Mouse (Mus musculus): ENCODE data around the gene Usp48. TPM values are rescaled to one million over a fixed set of nuclear protein-coding genes. Genes with fewer than 3 reads are reported as not detected.

Gene Usp48
- polyA plus RNA-seq, 1 experiment from 2014 or later = 39.5 TPM

DNA sequence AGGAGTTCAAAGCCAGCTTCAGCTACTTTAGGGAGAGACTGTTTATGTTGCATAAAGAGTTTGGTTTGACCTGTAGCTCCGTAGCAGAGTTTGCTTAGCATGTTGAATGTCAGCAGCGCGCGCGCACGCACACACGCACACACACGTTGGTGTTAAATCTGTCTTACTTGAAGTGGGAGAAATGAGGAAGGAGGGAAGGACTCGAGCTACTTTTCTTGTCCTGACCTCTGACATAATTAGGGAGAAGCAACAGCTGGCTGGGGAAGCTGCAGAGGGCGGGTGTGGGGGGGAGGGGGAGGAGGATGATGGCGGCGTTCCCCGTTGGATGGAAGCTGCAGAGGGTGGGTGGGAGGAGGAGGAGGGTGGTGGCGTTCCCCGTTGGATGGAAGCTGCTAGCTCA, 16.7 kb downstream of the Usp48 start:
- H3K9me3 ChIP-seq (ENCODE audit: control insufficient read depth, low read length) = no peaks in the 10 kb centered on the region
- ATAC-seq (ENCODE audit: insufficient number of reproducible peaks, insufficient read depth, low FRiP score, low read depth) = no peak

DNA sequence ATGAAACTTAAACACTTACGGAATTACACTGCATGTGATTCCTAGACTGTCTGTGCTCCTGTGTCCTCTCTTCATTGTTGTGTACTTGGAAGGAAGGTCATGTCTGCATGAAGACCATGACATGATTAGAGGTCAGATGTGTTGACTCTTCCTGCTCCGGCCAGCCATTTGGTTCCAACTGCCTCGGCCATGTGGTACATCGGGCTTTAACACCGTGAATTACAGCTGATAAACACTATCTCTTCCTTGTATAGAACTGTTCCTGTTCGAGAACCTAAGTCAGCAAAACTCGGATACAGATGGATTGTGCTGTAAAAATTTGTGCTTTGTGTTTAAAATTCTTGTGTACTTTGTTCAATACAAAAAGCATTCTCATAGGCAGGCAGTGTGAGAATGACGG, 29.3 kb downstream of the Usp48 start:
- H3K4me3 ChIP-seq (ENCODE audit: control insufficient read depth in 1 of 2, insufficient read depth in 1 of 2, low read depth in 1 of 2, low read length in 2 of 2) = no peak overlapping the region
- H3K27me3 ChIP-seq (ENCODE audit: control insufficient read depth, insufficient read depth, low read length) = no peaks in the 10 kb centered on the region
- H3K27ac ChIP-seq (replicated peaks in 1 of 2; ENCODE audit: control insufficient read depth in 1 of 2, insufficient read depth in 1 of 2, low read depth in 2 of 2, low read length in 2 of 2) = no peak overlapping the region
- no peaks in the 10 kb centered on the region for H3K4me1 ChIP-seq (ENCODE audit: control insufficient read depth in 2 of 2, insufficient read depth in 2 of 2, low read length in 2 of 2)
- 83% methylated on average over 8 of the region's 8 CpGs for WGBS
- ATAC-seq (ENCODE audit: insufficient number of reproducible peaks, insufficient read depth, low FRiP score, low read depth) = no peak
- no peaks in the 10 kb centered on the region for H3K9me3 ChIP-seq (ENCODE audit: control insufficient read depth, low read length)
- no peak overlapping the region for H3K9ac ChIP-seq (ENCODE audit: low read length)
- peaks cover 94% of the 10 kb centered on the region for H3K36me3 ChIP-seq (ENCODE audit: control insufficient read depth, insufficient read depth, low read length)
- no peak overlapping the region for H3K4me2 ChIP-seq (ENCODE audit: low read length)

More for the DNA sequence above, 16.7 kb downstream of the Usp48 start:
- Histone ChIP-seq H3K4me3 (ENCODE audit: control insufficient read depth in 1 of 2, insufficient read depth in 1 of 2, low read depth in 1 of 2, low read length in 2 of 2) (no peak overlapping the region), H3K27me3 (ENCODE audit: control insufficient read depth, insufficient read depth, low read length) (no peaks in the 10 kb centered on the region), H3K4me1 (ENCODE audit: control insufficient read depth in 2 of 2, insufficient read depth in 2 of 2, low read length in 2 of 2) (peaks cover 2 to 4% of the 10 kb centered on the region in 2 experiments; a peak in 2 of 4 replicates), H3K27ac (replicated peaks in 1 of 2; ENCODE audit: control insufficient read depth in 1 of 2, insufficient read depth in 1 of 2, low read depth in 2 of 2, low read length in 2 of 2) (no peak overlapping the region), H3K9ac (ENCODE audit: low read length) (no peak overlapping the region), H3K36me3 (ENCODE audit: control insufficient read depth, insufficient read depth, low read length) (peaks cover 94% of the 10 kb centered on the region), H3K4me2 (ENCODE audit: low read length) (no peak overlapping the region)
- 80% methylated on average over 15 of the region's 15 CpGs for WGBS

DNA sequence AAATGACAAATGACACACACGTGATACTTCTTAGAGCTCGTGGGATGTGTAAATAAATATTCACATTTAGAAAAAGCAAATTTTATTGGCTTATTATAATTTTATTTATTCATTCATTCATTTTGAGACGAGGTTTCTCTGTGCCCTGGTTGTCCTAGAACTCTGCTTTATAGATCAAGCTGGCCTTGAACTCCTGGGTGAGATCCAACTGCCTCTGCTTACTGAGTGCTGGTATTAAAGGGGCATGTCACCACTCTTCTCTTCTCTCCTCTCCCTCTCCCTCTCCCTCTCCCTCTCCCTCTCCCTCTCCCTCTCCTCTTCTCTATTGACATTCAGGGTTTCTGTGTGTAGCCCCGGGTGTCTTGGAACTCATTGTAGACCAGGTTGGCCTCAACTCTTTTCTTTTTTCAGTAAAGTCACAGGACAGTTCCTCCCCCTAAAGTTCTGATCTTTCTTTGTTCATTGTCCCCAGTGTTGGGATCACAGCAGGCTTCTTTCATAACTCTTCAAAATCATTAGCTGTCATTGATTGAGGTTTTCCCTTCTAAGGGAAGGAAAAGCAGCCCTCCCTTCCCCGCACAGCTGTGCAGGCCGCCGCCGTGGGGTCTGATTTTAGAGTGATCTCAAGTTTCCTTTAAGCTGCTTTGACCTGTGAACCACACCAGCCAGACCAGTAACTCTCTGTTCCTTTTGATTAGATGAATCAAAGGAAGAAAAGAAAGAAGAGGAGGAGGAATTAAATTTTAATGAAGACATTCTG, 34.1 kb downstream of the Usp48 start:
- Histone ChIP-seq H3K9me3 (ENCODE audit: control insufficient read depth, low read length) (no peaks in the 10 kb centered on the region), H3K4me2 (ENCODE audit: low read length) (no peak overlapping the region), H3K4me1 (ENCODE audit: control insufficient read depth in 2 of 2, insufficient read depth in 2 of 2, low read length in 2 of 2) (peaks cover 3 to 6% of the 10 kb centered on the region in 2 experiments; a peak in 3 of 4 replicates), H3K9ac (ENCODE audit: low read length) (no peak overlapping the region), H3K36me3 (ENCODE audit: control insufficient read depth, insufficient read depth, low read length) (peaks cover 91% of the 10 kb centered on the region), H3K27me3 (ENCODE audit: control insufficient read depth, insufficient read depth, low read length) (no peaks in the 10 kb centered on the region), H3K27ac (replicated peaks in 1 of 2; ENCODE audit: control insufficient read depth in 1 of 2, insufficient read depth in 1 of 2, low read depth in 2 of 2, low read length in 2 of 2) (no peak overlapping the region), H3K4me3 (ENCODE audit: control insufficient read depth in 1 of 2, insufficient read depth in 1 of 2, low read depth in 1 of 2, low read length in 2 of 2) (no peak overlapping the region)
- ATAC-seq (ENCODE audit: insufficient number of reproducible peaks, insufficient read depth, low FRiP score, low read depth) = no peak
- WGBS = 89% methylated on average over 8 of the region's 8 CpGs

- H3K36me3 ChIP-seq (ENCODE audit: control insufficient read depth, insufficient read depth, low read length) = peaks cover 91% of the 10 kb centered on the region
- ATAC-seq (ENCODE audit: insufficient number of reproducible peaks, insufficient read depth, low FRiP score, low read depth) = no peak
These were observed 34.8 kb downstream of the Usp48 start for GRCm38 (mm10) chr4:137628400-137628799.

DNA sequence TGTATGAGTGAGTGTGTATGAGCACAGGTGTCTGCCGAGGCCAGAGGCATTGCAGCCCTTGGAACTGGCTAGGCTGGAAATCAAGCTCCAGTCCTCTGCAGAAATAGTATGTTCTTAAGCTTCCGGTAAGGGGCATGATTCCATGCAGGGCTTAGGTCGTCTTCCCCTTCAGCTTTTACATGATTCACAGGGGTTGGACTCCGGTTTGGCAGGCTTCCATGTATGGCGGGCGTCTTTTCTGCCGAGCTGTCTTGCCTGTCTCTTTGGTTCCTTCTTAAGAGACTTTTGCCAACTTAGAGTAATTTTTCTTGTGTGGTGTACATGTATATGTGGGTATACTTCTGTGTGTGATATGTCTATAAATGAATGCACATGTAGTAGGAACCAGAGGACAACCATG, 35.8 kb downstream of the Usp48 start:
- peaks cover 91% of the 10 kb centered on the region for H3K36me3 ChIP-seq (ENCODE audit: control insufficient read depth, insufficient read depth, low read length)
- 68% methylated on average over 7 of the region's 7 CpGs for whole genome bisulfite sequencing

More at GRCm38 (mm10) chr4:137628400-137628799, 34.8 kb downstream of the Usp48 start:
- Histone ChIP-seq H3K9ac (ENCODE audit: low read length) (no peak overlapping the region), H3K4me3 (ENCODE audit: control insufficient read depth in 1 of 2, insufficient read depth in 1 of 2, low read depth in 1 of 2, low read length in 2 of 2) (no peak overlapping the region), H3K27me3 (ENCODE audit: control insufficient read depth, insufficient read depth, low read length) (no peaks in the 10 kb centered on the region), H3K9me3 (ENCODE audit: control insufficient read depth, low read length) (no peaks in the 10 kb centered on the region), H3K4me1 (ENCODE audit: control insufficient read depth in 2 of 2, insufficient read depth in 2 of 2, low read length in 2 of 2) (peaks cover 3 to 6% of the 10 kb centered on the region in 2 experiments; a peak in 3 of 4 replicates), H3K4me2 (ENCODE audit: low read length) (no peak overlapping the region), H3K27ac (replicated peaks in 1 of 2; ENCODE audit: control insufficient read depth in 1 of 2, insufficient read depth in 1 of 2, low read depth in 2 of 2, low read length in 2 of 2) (no peak overlapping the region)
- WGBS = 89% methylated on average over 6 of the region's 6 CpGs

GRCm38 (mm10) chr4:137630153-137630552, 36.6 kb downstream of the Usp48 start:
- Histone ChIP-seq H3K36me3 (ENCODE audit: control insufficient read depth, insufficient read depth, low read length) (peaks cover 91% of the 10 kb centered on the region), H3K27me3 (ENCODE audit: control insufficient read depth, insufficient read depth, low read length) (no peaks in the 10 kb centered on the region), H3K27ac (replicated peaks in 1 of 2; ENCODE audit: control insufficient read depth in 1 of 2, insufficient read depth in 1 of 2, low read depth in 2 of 2, low read length in 2 of 2) (no peak overlapping the region), H3K4me2 (ENCODE audit: low read length) (no peak overlapping the region), H3K9ac (ENCODE audit: low read length) (no peak overlapping the region), H3K4me3 (ENCODE audit: control insufficient read depth in 1 of 2, insufficient read depth in 1 of 2, low read depth in 1 of 2, low read length in 2 of 2) (no peak overlapping the region), H3K9me3 (ENCODE audit: control insufficient read depth, low read length) (no peaks in the 10 kb centered on the region), H3K4me1 (ENCODE audit: control insufficient read depth in 2 of 2, insufficient read depth in 2 of 2, low read length in 2 of 2) (peaks cover 3 to 6% of the 10 kb centered on the region in 2 experiments; a peak in 3 of 4 replicates)
- no peak for ATAC-seq (ENCODE audit: insufficient number of reproducible peaks, insufficient read depth, low FRiP score, low read depth)
- 76% methylated on average over 2 of the region's 2 CpGs for WGBS

More for the DNA sequence above, 35.8 kb downstream of the Usp48 start:
- H3K9me3 ChIP-seq (ENCODE audit: control insufficient read depth, low read length) = no peaks in the 10 kb centered on the region
- no peaks in the 10 kb centered on the region for H3K27me3 ChIP-seq (ENCODE audit: control insufficient read depth, insufficient read depth, low read length)
- H3K4me2 ChIP-seq (ENCODE audit: low read length) = no peak overlapping the region
- H3K4me1 ChIP-seq (ENCODE audit: control insufficient read depth in 2 of 2, insufficient read depth in 2 of 2, low read length in 2 of 2) = peaks cover 3 to 6% of the 10 kb centered on the region in 2 experiments; a peak in 3 of 4 replicates
- ATAC-seq (ENCODE audit: insufficient number of reproducible peaks, insufficient read depth, low FRiP score, low read depth) = no peak
- no peak overlapping the region for H3K4me3 ChIP-seq (ENCODE audit: control insufficient read depth in 1 of 2, insufficient read depth in 1 of 2, low read depth in 1 of 2, low read length in 2 of 2)
- H3K9ac ChIP-seq (ENCODE audit: low read length) = no peak overlapping the region
- H3K27ac ChIP-seq (replicated peaks in 1 of 2; ENCODE audit: control insufficient read depth in 1 of 2, insufficient read depth in 1 of 2, low read depth in 2 of 2, low read length in 2 of 2) = 0 out of 4 replicates have a peak overlapping the region, but pooled peaks of 1 of the 2 experiments have one; percentile 9

DNA sequence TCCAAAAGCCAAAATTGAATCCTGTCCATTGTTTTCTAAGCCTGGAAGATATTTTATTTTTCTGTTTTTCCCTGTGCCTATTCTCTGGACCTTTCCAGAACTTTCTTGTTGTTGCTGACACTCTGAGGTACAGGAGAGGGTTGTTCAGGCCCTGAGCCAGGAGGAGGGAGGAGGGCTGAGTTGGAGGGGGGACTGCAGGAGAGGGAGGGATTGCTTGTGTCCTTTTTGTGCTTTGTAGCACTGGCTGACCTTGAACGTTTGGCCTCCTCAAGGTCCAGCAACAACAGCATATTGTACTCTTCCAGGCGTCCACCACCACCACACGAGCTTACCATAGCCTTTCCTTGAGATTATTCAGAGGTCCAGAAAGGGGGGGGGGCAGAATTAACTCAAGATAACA, 38.0 kb downstream of the Usp48 start:
- no peak overlapping the region for H3K9ac ChIP-seq (ENCODE audit: low read length)
- H3K4me1 ChIP-seq (ENCODE audit: control insufficient read depth in 2 of 2, insufficient read depth in 2 of 2, low read length in 2 of 2) = peaks cover 3 to 6% of the 10 kb centered on the region in 2 experiments; a peak in 3 of 4 replicates
- 43% methylated on average over 3 of the region's 3 CpGs for WGBS
- no peaks in the 10 kb centered on the region for H3K9me3 ChIP-seq (ENCODE audit: control insufficient read depth, low read length)
- peak overlapping the region; percentile 58 to 64; a peak in 3 of 4 replicates for H3K27ac ChIP-seq (replicated peaks in 1 of 2; ENCODE audit: control insufficient read depth in 1 of 2, insufficient read depth in 1 of 2, low read depth in 2 of 2, low read length in 2 of 2)
- H3K27me3 ChIP-seq (ENCODE audit: control insufficient read depth, insufficient read depth, low read length) = no peaks in the 10 kb centered on the region
- no peak for ATAC-seq (ENCODE audit: insufficient number of reproducible peaks, insufficient read depth, low FRiP score, low read depth)
- H3K4me2 ChIP-seq (ENCODE audit: low read length) = no peak overlapping the region
- H3K4me3 ChIP-seq (ENCODE audit: control insufficient read depth in 1 of 2, insufficient read depth in 1 of 2, low read depth in 1 of 2, low read length in 2 of 2) = no peak overlapping the region
- H3K36me3 ChIP-seq (ENCODE audit: control insufficient read depth, insufficient read depth, low read length) = peaks cover 95% of the 10 kb centered on the region
